Mouse (Mus musculus) adipocyte (in vitro differentiated cells): ENCODE measurements around the gene Dynlt1b.
A peak's percentile ranks its signal among the peaks of the same experiment; 100 is the strongest.
"Not testable (repeated sequence)": the region's sequence is repeated elsewhere in the genome, so short reads cannot be mapped to it uniquely, and the experiment has no call there.

ENCODE experiments used
- DNase-seq: peaks from one replicate; pipeline ENCODE4 v3.0.0-alpha.2; 2016; ENCODE audit warnings: low spot score

The Dynlt1b gene

GRCm38 (mm10) chr17:6424294-6424980 lies 5.5 kb upstream of the Dynlt1b start:
- DNase-seq = not testable (repeated sequence)

GRCm38 (mm10) chr17:6425325-6425724 lies 4.6 kb upstream of the Dynlt1b start:
- DNase-seq = not testable (repeated sequence)

- not testable (repeated sequence) for DNase-seq
Measured at GRCm38 (mm10) chr17:6426869-6427268, 3.0 kb upstream of the Dynlt1b start.

- DNase-seq = peak; percentile 74
Measured at GRCm38 (mm10) chr17:6428926-6429325, 986 bp upstream of the Dynlt1b start.

- not testable (repeated sequence) for DNase-seq
Measured at GRCm38 (mm10) chr17:6430410-6431001, 594 bp downstream of the Dynlt1b start.

- DNase-seq = peak; percentile 30
Measured at GRCm38 (mm10) chr17:6432456-6432855, 2.5 kb downstream of the Dynlt1b start.

DNA sequence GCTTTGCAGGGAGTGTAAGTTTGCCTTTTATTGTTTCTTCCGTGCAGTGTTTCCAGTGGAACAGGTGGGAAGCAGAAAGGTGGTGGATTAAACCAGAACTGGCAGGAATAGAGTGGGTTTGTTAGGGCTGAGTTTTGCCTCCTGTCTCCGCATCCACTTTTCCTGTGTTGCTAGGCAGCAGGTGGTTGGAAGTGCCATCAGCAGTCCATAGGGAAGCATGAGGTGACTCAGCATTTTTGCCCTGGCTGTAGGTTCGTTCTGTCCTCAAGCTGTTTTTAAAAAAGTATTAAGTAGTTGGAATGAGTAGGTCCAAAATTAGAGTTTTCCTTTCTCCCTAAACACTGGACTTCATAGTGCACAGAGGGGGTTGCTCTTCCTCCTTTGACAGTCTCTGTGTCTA lies 3.8 kb downstream of the Dynlt1b start:
- DNase-seq = not testable (repeated sequence)

DNA sequence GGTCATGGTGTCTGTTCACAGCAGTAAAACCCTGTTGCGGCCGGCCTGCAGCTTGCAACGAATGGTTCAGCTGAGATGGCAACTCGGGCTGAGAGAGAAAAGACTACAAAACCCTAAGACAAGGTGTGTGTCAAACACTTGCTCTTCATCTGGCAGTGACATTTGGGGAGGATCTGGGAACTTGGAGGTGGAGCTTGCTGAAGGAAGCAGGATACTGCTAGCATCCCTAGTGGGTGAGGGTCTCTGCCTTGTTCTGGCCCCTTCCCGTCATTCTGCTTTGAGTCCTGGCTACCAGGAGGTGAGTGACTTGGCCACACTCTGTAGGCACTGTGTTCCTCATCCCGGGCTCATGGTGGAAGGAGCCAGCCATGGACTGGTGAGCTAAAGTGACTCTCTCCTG lies 8.2 kb downstream of the Dynlt1b start:
- DNase-seq = not testable (repeated sequence)

DNA sequence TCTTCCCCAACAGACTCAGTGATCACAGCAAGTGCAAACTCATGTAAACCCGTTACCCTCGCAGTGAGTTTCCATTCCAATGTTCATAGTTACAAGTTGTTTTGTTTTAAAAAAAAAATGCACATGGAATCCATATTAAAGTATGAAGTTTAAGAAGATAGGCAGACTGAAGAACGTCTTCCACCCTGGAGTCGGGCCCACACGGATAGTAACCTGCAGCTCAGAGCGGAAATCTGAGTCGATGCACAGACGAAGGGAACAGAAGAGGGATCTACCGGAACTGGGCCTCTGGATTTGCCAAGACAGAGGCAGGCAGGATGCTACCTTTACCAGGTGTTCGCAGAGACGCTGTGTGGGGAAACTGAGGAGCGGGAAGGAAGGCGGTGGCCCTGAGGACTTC lies 10.0 kb downstream of the Dynlt1b start:
- DNase-seq = not testable (repeated sequence)

- DNase-seq = not testable (repeated sequence)
Measured at GRCm38 (mm10) chr17:6440493-6441077, 10.7 kb downstream of the Dynlt1b start.

DNA sequence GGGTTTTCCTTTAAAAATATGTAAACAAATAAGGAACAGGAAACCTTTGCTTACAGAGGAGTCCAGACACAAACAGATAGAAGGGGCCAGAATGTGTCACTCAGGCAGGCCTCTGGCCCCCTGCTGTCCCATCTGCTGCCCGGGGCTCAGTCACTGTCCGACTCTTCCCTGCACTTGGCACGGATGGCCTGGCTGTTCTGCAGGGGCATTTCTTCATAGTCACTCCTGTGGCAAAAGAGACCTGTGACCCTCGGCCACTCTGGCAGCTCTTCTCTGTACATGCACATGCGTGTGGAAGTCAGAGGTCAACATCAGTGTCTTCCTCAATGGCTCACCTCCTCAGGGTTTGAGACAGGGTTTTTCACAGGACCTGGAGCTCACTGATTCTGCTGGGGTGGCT lies 11.3 kb downstream of the Dynlt1b start:
- DNase-seq = not testable (repeated sequence)

GRCm38 (mm10) chr17:6442513-6442912 lies 12.6 kb downstream of the Dynlt1b start:
- not testable (repeated sequence) for DNase-seq

- not testable (repeated sequence) for DNase-seq
Measured at GRCm38 (mm10) chr17:6445794-6446587, 16.1 kb downstream of the Dynlt1b start.

DNA sequence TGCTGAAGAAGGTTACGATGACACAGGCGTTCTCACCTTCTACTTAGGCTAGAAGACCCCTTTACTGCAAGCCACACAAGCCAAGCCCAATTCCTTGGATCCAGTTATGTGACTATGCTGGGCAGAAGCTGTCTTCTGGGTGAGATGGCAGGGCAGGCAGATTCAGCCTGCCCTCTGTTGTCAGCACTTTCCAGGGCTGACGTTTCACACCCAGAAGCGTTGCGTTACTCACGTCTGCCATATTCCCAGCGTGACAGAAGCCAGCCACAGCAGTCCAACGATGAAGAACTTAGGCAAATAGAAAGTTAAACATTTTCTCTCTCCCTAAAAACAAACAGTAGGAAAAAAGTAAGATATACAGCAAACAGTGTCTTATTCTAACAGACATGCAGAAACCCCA lies 18.4 kb downstream of the Dynlt1b start:
- not testable (repeated sequence) for DNase-seq

- DNase-seq = not testable (repeated sequence)
Measured at GRCm38 (mm10) chr17:6449166-6449565, 19.3 kb downstream of the Dynlt1b start.

DNA sequence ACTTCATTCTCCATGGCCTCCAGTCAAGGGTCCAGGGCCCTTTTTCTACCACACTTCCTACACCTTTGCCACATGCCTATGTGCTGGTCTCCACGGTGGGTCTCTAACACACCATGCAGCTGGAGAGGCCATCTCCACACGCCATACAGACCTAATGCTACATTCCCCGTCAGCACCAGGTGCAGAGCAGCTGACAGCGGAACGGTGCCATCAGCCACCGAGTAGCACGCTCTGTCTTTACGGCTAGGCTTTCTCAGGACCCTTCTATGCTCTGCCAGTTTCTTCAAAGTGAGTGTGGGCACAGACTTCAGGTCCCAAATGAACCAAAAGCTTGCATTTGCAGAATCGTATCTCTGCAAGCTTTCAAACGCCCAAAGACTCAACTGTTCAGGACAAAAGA lies 21.3 kb downstream of the Dynlt1b start:
- not testable (repeated sequence) for DNase-seq

DNA sequence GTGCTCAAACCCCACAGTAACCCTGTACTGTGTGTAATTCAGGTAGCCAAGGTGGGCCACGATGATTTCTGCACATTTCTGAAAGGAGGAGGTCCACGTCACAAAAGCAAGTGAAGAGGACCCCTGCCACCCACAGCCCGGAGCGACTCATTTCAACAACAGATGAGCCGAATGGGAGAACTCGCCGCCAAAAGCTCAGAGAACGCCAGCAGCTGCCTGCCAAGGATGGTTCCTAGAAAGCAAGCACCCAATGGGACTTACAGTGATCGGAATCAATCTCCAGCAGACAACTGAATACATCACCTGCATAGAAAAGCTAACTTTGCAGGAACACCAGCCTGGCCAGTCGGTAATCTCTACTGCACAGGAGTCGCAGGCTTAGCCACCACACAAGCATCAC lies 22.8 kb downstream of the Dynlt1b start:
- DNase-seq = not testable (repeated sequence)

DNA sequence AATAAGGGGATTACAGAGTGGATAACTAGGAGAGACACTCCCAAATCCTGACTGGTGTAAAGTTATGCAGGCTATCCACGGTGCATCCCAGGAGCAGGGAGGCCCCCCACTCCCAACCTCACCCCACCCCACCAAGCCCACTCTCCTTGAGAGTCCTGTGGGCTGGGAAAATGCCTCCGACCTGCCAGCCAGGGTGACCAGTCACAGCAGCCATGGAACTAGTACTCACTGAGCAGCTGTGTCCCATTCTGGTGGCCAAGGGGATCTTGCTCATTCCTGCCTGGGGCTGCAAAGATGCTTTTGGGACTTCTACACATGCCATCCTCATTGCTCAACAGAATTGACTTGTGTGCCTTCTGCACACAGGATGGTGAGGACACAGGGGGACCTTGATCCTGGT lies 24.8 kb downstream of the Dynlt1b start:
- not testable (repeated sequence) for DNase-seq

GRCm38 (mm10) chr17:6455883-6456282 lies 26.0 kb downstream of the Dynlt1b start:
- DNase-seq = not testable (repeated sequence)

DNA sequence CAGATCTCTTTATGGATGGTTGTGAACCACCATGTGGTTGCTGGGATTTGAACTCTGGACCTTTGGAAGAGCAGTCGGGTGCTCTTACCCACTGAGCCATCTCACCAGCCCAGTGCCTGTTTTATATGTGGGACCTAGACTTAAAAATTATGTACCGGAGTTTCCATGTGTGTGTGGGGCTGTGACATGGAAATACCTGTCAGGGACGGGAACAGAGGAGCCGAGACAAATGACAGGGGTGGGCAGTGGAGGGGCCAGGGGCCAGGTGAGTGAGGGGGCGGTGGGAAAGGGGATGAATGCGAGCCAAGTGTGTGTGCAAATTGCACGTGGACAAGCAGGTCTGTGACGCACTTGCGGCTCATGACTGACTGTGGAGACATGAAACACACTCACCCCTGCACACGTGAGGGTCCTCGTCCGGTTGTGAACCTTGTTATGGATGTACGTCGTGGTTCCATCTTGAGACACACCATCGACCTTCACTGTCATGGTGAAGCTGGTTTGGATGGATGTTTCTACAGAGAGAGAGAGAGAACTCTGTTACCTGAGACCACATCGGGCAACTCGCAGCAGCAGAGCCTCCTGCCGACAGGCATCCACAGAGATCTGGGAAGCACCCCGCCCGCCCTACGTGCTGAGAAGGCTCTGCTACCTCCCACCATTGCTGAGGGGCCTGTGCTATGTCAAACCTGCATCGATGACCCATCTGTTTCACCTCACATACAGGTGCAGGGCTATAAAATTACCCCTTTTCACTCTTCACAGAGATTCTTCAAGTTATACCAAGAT lies 26.9 kb downstream of the Dynlt1b start:
- DNase-seq = not testable (repeated sequence)

- DNase-seq = not testable (repeated sequence)
Measured at GRCm38 (mm10) chr17:6461083-6461595, 31.2 kb downstream of the Dynlt1b start.
